Mouse (Mus musculus) kidney, adult 9 months (tissue): ENCODE measurements at regions not wholly inside any gene's neighbourhood (a gene's known extent, or its start where the extent isn't known, plus 50 kb on each side); places are given as distances from the start of the nearest gene placed in this dataset.
"Not testable (repeated sequence)": the region's sequence is repeated elsewhere in the genome, so short reads cannot be mapped to it uniquely, and the experiment has no call there.

Experiments used
- DNase-seq: peaks from one replicate; pipeline ENCODE4 v3.0.0; 2022

DNA sequence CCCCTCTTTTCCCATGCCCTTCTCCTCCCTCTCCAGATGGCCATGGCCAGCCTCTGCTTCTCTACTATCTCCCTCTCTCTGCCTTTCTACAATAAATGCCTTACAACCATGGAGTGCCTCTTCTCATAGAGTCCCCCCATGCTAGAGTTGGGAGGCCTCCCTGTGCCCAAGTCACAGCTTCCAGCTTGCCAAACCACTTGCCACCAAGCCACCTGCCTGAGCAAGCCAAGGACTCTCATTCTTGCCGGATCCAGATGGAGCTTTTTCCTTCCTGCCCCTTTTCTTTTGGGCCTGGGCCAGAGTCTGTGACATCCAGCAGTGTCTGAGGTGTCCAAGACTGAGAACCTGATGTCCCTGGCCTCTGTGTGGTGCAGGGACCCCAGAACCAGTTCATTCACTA, 367.4 kb upstream of the Arhgap42 start:
- DNase-seq = no peak

DNA sequence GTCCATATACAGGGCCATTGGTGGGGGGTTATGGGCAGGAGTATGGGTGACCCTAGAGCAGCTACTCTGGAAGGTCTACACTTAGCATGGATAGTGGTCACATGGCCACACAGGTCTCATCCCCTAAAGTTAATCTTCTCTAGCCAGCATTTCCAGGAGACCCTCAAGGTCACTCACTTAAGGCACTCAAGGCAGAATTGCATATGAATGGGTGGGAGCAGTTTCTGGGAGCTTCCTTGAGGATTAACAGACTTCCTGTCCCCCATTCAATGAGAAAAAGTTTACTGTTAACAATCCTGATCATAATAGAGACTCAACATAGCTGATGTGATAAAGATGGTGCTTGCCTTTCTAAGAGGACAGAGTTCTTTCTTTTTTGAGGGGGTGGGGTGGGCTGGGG, 352.4 kb upstream of the Arhgap42 start:
- DNase-seq = no peak

DNA sequence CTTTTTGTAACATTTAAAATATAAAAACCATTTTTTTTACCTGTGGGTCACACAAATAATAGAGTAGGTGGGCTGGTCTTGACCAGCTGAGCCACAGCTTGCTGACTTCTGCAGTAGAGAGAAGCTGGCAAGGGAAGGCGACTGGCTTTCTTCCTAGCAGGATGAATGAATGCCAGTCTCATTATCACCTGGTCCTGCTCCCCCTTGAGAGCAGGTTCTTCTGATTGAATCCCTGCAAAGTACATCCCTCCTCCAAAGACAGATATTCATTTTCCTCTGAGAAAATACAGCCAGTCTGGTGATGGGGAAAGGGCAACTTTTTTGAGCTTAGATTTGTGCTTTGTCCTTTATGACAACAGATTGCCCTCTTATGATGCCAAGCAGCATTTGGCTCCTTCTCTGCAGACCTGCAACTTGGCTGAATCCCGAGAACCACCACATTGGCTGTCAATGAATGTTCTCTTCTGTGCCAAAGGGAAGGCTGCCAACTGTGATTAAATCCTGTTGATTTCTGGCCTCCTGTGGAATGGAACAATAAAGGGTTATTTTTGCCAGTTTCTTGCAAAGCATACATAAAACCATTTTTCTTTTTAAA, 344.2 kb upstream of the Arhgap42 start:
- DNase-seq = peak; percentile 90

DNA sequence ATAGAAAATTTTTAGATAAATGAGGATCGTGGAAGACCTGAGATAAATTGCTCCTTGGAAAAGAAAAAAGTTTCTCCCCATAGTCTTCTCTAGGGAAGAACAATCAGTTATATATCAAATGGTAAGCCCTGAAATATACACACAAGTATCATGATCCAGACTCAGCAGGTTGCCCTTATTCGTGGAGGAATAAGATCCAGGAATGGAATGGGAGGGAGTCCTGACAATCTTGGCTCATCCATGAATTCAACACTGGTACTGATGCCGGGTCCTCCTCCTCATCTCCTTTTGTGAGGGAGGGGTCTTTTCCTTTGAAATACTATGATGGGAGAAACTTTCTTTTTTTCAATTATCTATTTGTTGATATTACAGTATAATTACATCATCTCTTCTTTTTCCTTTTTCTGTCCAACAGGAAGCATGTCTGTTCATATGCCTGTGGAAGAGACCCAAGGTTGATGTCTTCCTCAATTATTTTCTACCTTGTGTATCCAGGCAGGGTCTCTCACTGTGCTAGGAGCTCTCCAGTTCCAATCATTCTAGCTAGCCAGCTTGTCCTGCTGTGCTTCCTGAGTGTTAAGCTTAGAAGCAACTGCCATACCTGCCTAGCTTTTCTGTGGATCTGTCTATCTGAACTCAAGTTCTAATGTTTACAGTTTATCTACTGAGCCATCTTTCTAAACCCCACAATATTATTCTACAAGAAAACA, 343.6 kb upstream of the Arhgap42 start:
- DNase-seq = no peak

DNA sequence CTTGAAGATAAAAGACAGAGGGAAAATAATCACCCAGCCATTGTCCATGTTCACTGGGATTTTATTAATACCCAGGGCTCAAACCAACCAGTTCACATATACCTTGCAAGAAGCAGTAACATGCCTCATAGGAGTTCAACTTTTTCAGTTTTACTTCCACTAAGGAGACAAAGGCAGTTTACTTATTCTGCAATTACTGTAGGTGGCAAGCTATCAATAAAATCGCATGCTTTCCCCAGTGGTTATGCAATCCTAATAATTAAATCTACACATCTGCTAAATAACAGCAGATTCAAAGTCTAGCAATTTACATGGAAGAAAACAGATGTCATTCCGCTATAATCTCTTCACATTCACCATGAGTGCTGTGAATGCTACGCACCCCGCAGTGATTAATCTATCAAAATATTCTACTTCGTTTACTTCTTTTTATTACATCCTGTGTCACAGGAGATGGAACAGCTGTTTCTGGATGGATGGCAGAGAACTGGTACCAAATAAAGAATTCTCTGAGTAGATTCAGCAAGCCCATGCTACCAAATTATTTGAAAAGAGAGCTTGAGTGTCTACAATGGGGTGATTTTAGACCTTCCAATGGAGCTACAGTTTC, 329.2 kb upstream of the Arhgap42 start:
- DNase-seq = no peak

DNA sequence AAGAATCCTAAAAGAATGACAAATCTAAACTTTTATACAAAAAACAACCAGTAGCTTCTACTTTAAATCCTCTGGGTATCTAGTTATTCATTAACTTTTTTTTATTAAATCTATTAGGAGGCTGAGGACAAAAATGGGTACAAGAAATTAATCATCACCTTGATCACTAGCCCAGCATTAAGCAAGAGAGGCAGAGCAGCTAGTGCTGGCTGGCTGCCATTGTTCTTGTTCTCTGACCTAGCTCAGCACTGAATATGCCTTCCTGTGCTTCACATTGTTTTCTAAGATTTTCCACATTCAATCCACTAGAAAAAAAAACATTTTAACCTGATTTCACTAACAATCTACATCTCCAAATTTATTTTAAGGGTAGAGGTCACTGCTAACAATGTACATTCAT, 325.6 kb upstream of the Arhgap42 start:
- DNase-seq = peak; percentile 93

DNA sequence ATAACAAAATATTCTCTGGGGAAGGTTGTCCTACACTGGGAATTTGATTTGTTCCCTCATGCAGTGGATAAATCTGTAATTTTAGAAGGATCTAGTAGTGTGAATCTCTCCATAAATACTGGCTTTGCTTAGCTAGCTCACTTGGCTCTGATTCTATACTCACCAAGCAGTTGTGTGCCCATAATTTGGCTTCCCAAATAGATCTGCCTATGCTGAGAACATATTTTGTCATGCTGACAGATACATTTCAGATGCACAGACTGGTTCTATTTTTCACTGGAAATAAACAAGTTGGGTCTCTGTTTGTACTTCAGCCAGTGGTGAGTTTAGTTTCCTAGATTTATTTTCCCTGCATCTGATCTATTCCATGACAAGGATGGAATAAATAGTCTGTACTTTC, 309.8 kb upstream of the Arhgap42 start:
- no peak for DNase-seq

DNA sequence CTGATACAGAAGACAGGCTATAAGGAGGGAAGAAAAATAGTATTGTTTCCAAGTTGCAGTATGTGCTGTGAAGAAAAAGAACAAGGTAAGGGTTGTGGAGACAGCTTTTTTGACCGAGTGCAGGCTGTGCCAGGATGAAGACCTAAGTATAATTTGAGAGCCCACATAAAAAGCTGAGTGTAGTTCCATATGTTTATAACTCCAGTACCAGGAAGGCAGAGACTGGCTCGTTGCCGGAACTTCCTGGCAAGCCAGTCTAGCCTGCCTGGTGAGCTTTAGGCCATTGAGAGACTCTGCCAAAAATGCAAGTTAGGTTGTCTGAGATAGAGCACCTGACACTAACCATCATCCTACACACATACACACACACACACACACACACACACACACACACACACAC, 308.7 kb upstream of the Arhgap42 start:
- no peak for DNase-seq

DNA sequence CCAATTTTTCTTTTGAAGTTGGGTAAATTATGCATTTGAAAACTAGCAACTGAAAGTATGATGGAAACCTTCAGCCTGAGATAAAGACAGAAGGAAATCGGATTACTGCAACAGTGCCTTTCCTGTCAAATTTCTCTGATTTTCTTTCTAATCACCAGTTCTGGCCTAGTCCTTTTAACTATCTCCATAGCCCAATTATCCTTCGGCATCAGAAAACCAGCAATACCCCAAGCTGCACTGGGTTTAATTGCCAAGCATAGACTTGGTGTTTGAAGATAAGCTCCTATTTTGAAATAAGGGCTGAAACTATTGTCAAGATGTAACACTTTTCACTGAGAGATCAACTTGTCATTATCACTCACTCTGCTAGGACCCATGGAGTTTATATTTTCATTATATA, 308.2 kb upstream of the Arhgap42 start:
- no peak for DNase-seq

DNA sequence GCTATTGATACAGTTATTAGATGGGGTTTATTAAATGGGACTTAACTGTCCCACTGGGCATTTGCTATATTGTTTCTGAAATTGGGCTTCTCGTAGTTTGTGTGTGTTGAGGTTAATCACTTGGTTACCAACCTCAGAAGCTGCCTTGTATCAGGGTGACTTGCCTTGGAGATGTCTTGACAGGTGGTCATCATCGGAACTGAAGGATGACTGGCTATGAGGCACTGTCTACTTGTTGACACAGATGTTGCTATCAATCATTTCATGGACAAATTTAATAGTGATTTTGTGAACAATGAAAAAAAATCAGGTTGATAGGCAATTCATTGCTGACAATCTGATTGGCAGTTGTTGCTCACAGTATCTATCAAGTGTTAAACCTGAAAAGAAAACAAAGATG, 261.4 kb upstream of the Arhgap42 start:
- DNase-seq = no peak

DNA sequence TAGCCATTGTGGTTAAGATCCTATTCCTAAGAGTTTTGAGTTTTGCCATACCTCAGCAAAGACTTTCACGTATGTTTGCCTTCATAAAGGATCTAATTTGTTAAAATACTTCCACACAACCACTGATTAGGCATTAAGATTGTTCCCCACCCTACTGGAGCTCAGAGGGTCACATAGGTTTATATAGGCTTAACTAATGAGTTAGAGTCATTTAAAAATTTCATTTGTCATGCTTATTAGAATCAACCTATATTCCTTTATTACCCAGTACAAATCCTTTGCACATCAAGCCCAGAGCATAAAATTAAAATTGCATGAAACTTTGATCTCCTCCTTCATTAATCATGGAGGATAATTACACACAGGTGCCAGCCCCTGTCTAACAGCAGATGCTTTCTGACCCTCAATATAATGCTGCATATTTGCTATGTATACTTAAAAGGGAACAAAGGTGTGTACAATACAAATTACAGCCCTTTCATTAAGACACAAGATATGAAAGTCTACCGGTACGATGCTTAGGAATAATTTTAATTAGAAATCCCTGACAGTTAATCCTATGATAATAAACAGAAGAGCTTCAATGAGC, 254.8 kb upstream of the Arhgap42 start:
- no peak for DNase-seq

DNA sequence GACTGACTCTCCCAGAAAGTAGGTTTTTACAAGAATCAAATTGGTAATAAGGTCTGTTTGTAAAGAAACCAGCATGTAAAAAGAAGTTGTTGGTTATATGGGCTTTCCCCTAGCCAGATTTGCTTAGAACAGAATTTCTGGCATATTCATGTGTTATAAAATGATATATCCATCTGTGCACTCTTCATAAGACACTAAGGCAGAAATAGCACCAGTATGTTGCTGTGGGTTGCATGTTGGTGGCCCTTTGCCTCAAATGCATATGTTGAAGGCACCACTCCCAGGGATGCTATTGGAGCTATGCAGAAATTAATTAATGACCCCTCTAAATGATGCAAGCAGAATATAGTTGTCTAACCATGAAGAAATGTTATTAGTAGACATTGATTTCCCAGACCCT, 238.2 kb upstream of the Arhgap42 start:
- no peak for DNase-seq

DNA sequence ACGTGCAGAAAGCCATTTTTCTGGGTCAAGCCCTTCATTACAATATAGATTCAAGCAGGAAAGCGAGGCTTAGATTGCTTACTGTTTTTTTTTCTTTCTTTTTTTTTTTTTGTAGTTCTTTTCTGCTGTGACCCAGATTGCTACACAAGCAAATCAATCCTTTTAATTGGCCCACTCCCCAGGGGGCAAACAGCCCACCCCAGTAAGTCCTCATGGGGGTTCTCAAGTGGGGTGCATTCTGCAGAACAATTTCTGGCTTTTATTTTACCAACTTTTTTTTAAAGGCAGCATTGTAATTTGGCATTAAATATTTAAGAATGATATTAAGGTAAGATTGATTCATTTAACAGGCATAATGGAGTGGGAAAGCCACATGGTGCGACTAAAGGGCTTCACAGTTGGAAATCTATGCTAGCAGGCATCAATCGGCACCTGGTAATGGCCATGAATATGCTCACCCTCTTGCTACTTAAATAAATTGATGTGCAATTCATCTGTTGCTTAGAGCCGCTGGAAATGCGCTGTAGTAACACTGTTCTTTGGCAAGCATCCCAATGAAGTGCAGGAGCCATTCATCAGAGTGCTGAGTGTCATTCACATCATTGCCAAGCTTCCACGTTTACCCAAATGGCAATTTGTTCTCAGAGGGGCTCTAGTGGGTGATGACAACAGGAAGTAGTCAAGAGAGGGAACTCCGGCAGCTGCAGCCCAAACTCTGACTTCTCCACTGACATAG, 236.3 kb upstream of the Arhgap42 start:
- DNase-seq = no peak

DNA sequence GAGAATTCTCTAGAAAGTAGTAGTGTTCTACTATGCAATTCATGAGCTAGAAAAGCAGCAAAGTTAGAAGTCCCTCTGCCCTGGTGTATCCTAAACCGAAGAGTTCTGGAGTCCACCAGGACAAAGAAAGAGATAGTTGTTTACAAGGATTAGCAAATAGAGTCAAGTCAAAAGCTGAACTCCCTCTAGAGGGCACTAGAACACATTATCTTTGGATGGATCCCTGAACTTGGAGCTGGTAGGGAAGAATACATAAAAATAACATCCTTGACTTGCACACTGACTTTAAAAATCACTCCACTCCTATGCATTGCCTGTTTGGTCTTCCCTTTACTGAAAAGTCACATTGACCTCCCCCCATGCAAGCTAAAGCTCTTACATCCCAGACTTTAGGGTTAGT, 205.3 kb upstream of the Arhgap42 start:
- peak; percentile 3 for DNase-seq

DNA sequence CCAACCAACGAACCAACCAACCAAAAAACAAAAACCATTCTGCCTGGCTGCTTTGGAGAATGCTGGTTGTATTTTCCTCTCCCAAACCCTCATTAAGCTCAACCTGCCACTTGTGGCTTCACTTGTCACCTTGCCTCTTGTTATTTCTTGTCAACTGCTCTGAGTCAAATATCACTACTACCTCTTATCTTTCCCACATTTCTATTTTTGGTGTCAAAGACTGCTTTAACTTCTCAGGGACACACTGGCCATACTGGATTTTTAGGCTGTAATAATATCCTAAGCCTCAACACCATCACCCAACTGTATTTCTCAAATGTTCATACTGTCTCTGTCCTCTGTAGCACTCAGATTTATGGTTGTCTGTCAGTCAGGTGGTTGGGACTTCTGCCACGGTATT, 181.4 kb upstream of the Arhgap42 start:
- no peak for DNase-seq

DNA sequence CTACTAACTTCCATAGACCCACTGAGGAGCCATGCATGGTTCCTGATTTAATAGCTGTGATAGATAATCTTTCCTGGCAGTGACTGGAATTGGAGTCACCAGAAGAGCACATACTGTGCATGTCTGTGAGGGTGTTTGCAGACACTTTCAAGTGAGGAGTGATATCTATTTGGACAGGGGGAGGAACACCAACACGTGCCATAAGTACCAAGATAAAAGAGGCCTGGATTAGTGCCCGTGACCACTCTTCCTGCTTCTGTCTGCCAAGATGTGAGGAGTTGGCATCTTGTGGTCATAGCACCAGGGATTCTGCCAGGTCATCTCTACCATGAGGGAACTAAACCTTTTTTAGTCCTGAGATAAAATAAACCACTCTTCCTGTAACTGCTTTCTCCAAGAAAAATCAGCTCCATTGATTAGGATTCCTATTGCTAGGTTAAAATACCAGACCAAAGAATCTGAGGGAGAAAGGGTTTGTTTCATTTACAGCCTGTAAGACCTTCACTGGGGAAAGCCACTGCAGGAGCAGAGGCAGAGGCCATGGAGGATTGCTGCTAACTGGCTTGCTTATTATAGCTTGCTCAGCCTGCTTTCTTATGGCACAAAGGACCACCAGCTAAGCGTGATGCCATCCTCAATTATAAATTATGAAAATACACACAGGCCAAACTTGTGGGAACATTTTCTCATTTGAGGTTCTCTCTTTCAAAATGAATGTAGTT, 173.7 kb upstream of the Arhgap42 start:
- DNase-seq = no peak

DNA sequence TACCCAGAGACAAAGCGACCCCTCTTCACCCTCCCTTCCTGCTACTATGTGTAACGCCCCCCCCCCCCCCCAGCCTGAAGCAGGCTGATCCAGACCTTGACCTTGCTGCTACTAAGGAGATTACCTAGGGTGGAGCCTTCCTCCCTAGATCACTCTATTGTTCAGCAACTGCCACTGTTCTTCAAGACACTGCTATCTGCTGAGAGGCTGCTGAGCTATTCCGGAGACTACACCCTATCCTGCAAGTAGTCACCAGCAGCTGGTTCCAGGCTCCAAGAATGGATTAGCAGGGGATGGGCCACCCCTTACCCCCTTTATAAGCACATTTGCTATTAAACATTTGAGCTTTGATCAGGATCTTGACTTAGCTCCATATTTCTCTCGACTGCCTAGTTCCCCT, 155.3 kb upstream of the Arhgap42 start:
- not testable (repeated sequence) for DNase-seq

DNA sequence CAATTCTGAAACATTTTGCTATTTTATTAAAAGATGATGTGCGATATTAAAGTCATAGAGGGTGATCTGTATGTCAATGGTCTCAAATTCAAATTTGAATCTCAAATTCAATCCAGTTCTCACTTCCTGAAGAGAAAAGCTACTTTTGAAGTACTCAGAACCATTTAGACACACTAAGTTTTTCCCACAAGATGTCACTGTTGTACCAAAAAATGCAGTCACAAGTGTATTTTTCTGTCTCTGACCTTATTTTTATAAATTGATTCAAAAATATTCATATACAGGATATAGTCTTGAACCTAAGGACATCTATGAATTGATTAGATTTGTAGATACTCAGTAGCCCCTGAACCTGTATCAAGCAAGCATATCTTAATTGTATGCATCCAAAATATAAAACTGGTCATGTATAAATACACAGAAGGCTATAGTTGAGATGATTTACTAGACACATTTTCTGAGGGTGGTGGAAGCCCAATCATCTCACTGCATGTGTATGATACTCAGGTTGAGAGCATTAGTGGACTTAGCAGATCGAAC, 137.8 kb upstream of the Arhgap42 start:
- no peak for DNase-seq

DNA sequence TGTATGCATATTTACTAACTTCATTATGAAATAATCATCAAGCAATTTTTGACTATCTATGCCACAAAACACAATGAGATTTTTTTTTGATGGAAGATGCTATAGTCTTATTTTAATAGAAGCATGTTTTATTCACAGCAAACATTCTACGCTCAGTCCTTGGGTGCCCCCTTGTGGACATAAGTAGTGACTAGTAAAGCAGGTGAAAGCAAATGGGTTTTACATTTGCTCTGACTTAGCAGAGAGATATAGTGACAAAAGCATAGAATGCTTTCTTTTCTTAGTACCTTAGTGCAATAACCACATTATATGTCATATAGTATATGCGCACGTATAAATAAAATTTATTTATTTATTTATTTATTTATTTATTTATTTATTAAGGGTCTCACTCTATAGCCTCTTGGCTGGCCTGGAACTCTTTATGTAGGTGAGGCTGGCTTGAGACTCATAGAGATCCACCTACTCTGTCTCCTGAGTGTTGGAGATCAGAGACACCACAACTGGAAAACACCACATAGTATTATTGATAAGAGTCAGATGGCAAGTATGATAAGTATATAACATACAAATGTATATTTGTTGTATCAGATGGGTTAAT, 136.5 kb upstream of the Arhgap42 start:
- peak; percentile 83 for DNase-seq

DNA sequence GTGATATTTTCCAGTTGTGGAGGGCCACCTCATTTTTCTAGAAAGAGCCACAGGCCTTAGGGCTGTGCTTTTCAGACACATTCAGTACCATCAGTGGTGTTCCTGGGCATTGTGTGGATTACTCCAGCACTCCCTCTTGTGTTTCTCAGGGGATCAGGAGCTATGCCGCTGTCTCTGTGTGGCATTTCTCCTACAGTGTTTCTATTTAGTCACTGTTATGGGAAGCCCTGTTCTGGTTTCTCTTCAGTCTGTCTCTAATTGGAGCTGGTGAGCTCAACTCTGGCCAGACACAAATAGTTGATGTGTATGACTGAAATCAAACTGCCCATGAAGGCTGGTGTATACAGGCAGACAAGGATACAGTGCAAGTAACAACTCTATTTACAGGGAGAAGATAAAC, 133.7 kb upstream of the Arhgap42 start:
- DNase-seq = peak; percentile 28

DNA sequence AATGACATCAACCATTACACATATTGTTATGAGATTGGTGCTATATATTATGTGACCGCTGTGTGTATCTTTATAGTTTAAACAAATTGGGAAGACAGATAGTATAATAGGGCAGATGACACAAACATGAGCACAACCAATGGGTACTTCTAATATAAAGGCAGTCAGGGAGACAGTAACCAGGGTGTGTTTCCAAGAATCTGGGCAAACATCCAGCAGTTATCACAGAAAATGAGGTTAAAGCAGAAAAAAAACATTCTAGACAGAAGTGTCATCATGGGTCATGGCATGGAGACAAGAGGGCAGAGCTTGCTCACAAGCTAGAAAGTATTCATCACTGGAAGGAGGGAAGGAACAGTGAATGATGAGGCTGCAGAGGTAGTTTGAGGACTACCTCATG, 129.8 kb upstream of the Arhgap42 start:
- DNase-seq = no peak
